Mouse (Mus musculus): ENCODE measurements around the gene Zfp821. TPM values are rescaled to one million over a fixed set of nuclear protein-coding genes. Genes with fewer than 3 reads are reported as not detected.

Gene Zfp821
- 10 to 100 TPM; 44.6 to 46.8 TPM for total RNA-seq (2021)

DNA sequence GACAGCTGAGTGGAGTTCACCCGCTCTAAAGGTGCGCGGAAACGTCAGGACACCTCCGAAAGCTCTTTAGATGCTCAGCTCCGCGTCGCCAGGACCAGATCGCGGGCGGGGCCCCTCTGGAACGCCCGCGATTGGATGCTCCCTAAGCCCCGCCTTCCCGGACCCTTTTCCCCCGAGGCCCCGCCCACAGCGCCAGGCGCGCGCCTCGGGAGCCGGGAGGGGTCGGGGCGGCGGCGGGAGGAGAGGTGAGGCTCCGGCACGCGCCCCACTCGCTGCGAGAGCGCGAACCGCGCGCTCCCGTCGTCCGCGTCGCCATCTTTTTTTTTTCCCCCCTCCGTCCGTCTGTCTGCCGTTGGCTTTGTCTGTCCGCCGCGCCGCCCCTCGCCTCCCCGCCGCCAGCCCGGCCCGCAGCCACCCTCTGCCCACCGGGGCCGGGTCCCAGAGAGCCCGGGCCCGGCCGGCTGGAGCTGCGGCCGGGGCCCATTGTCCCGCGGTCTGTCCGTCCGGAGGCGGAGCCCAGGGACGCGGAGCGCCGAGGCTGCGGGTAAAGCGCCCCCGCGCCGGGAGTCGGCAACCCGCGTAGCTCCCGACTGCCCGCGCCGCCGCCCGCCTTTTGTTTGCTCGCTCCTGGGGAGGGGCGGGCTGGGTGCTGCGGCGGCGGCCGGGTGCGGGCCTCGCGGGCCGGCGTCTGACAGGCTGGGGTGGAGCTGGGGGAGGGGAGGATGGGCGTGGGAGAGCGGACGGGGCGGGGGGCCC, at the start of gene Zfp821:
Gene Zfp821, plus strand, starts transcription at position 227 of the 756 bp plus-strand sequence.
- peak; percentile 92 to 93 for DNase-seq

DNA sequence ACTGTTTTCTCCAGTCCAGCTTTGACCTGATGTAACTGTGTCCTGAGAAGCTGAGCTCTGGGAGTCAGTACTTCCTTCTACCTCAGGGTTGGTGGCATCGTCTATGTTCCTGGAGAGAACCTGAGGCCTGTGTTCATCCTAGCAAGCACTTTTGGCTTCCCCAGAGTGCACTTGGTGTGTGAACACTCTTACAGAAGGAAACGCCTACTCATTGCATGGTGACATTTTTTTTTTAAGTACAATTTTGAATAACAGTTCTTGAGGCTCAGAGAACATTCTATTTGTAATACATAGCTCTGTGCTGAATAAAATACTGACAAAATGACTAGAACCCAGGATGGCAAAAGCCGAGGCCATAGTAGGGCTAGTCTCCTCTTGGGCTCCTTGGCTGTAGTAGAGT, 48.5 kb upstream of the Zfp821 start:
- no peak for DNase-seq

DNA sequence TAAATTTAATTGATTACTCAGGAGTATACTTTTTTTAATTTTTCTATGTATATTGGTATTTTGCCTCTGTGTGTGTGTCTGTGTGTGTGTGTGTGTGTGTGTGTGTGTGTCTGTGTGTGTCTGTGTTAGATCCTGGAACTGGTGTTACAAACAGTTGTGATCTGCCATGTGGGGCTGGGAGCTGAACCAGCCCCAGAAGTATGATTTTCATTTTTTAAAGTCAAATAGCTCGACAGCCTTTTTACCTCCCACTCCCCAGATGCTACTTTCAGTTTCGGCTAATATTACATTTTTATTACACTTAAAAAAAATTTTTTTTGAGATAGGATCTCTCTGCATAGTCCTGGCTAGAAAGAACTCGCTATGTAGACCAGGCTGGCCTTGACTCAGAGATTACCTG, 43.0 kb upstream of the Zfp821 start:
- peak; percentile 34 to 40 for DNase-seq

DNA sequence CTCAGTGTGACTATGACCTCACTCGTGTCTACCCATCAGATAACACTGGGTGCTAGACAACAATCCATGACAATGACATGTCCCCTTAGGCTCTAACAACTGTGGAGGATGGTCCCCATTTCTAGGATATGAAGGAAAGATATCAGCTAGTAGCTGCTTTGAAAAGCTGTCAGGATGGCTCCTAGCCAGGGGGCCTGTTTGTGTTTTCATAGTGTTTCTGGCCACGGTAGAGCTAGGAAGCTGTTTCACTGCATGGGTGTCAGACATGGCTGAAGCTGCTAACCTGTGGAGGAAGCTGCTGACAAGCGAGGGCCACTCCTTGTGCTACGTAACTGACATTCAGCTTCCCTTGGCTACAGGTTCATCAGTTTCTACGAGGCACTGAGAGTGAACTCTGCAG, 38.7 kb upstream of the Zfp821 start:
- peak in 1 of 2 experiments; percentile 27 for DNase-seq

DNA sequence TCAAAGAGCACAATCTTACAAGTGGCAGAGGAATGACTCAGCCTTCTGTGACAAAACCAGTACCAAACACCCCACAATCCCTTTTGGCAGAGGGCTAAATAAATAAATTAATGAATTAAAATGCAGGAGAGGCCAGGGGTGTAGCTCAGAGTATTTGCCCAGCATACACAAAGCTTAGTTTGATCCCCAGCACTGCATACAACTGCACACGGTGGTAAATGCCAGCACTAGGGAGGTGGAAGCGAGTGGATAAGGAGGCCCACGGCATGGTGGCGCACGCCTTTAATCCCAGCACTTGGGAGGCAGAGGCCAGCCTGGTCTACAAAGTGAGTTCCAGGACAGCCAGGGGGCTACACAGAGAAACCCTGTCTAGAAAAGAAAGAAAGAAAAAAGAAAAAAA, 32.7 kb upstream of the Zfp821 start:
- no peak for DNase-seq

DNA sequence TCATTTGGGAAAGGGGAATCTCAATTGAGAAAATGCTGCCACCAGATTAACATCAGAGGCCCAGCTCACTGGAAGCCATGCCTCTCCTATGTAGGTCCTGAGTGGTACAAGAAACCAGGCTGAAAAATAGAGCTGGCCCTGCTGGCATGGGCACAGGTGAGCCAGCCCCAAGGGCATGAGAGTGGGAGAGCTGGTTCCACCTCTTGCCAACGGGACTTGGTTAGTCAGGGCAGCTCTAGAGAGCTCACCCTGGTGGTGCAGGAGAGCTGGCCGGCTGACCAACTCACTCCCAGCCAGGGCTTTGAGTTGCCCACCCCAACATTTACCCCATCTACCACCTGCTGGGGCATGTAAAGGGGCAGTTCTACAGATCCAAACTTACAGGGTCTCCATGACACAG, 31.8 kb upstream of the Zfp821 start:
- no peak for DNase-seq

DNA sequence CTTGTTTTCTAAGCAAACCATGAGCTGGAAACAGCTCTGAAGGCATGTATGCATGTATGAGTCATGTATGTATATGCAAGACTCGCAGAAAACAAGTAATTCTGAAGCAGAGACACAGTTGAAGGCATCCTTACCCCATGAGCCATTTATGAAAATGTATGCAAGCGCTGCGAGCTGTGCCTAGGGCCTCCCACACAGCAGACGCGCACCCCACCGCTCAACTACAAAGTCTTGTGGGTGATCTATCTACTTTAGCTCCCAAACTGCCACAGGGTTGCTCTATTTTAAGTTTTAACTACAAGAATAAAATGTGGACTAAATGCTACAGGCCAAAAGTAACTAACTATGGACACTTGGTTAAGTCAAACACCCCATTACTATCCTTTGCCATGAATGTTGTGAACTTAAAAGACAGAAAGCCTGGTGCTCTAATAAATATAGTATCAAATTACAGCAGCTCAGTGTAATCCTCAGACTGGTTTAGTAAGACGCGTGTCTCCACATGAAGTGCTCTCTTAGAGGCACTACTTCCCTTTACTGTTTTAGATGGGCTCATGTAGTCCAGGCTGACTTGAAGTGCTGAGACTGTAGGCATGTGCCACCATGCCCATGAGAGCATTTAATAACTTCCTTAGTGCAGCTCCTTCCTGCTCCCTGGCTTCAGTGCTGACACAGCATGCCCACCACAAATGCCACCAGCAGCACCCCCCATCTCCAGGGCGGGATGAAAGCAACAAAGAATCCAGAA, 29.3 kb upstream of the Zfp821 start:
- peak; percentile 52 to 62 for DNase-seq

DNA sequence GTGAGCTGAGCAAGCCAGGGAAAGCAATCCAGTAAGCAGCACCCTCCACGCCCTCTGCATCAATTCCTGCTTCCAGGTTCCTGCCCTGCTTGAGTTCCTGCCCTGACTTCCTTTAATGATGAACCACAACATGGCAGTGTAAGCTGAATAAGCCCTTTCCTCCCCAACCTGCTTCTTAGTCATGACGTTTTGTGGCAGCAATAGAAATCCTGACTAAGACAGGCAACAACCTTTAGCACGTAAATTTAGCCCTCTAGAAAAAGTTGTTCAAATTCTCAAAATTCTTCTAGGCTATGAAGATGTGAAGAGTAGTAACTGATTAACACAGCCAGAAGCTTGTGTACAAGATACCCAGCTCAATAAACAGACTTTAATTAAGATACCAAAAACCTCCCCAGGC, 23.8 kb upstream of the Zfp821 start:
- no peak for DNase-seq

DNA sequence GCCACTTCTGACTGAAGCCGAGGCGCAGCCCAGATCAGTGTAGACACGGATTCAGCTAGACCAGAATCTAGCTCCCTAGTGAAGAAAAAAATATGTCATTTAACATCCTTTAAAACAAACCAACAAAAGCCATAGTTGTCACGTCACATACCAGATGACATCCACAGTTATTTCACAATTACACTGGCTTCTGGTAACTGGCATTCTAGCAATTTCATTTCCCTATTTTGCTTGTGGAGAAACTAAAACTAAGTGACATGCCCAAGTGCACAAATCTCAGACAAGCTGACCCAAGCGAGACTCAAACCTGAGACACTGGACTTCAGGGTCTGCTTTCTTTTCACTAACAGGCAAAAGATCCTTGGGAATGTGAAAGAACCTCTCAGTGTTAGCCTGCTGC, 23.2 kb upstream of the Zfp821 start:
- DNase-seq: no peak

DNA sequence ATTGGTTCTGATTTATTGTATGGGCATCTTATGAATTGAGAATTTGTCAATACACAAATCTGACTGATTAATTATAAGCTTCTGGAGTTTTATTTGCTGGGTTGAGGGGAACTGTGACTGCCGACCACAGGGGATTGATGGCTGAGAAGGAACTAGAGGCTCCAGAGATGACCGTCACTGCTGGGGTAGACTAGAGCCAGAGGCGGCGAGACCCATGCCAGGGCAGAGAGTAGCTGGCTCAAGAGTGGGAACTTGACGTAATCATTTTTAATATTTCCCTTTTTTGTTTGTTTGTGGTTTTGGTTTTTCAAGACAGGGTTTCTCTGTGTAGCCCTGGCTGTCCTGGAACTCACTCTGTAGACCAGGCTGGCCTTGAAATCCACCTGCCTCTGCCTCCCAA, 18.1 kb upstream of the Zfp821 start:
- no peak for DNase-seq

DNA sequence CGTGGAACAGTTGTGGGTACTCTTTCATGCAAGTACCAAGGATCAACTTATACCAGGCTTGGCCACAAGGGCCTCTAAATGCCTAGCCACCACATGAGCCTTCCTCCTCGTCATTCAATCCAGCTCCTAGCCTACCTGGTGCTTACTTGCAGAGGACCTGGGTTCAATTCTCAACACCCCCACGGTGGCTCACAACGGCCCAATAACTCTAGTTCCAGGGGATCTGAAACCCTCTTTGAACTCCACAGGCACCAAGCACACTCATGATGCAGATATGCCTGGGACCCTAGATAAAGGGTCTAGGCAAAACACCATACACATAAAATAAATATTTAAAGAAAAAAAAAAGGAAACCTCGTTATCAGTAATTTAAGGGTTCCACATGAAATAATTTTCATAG, 13.6 kb upstream of the Zfp821 start:
- DNase-seq: no peak

DNA sequence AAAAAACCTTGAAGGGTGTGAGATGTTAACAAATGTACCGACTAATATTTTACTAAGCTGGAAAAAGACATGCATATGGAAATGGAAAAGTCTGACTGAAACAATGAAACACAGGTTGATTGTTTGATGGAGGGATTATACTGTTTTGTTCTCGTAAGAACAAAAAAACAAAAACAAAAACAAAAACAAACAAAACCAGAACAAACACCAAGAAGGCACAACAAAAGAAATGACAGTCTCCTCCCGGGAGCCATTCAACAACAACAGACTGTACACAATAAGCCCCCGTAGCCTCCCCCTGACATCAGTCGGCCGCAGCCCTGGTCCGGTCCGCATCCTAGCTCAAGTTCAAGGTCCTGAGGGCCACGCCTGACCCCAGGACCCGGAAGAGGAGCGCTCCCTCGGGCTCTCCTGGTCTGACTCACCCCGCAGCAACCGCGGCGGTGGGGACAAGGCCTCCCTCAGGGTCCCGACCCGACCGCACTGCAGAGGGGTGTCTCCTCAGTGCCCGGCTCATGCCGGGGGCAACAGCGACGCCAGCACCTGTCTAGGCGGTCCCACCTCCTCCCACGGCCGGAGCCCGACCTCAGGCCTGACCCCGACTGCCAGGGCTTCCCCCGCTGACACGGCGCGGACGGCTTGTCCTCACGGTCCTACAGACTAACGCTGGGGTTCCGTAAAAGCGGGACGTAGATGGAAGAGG, 12.8 kb upstream of the Zfp821 start:
- no peak for DNase-seq

DNA sequence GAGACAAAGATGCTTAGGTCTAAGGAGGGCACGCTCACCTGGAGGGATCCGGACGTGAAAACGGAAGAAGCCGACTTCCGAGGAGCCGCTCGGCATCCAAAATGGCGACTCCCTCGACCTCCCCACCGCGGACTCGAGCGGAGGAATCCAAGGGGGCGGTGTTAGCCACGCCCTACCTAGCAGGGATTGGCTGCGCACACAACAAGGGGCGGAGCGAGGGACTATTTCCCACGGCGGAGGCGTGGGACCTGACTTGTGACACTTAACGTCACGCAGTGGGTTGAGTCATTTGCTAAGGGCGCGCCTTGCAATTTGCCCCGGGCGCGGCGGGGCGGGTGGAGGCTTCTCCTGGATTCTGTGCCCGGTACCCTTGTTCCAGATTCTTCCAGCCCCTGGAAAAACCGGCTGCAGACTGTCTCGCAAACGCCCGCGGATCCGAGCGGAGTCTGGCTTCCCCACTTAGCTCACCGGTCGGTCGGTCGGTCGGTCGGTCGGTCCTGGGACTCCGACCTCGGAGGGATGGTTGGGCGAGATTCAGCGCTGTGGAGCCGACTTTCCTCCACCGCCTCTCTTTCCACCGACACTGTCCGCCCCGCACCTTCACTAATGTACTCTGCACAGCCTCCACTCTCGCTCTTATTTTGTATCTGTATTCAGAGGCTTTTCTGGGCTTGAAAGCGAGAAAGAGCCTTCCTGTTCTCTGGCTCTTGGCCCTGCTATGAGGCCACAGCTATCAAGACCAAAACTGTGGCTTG, 12.0 kb upstream of the Zfp821 start, which contains the start of gene Ist1:
Gene Ist1, minus strand, starts transcription at position 115 of the 755 bp plus-strand sequence.
- peak; percentile 97 for DNase-seq

DNA sequence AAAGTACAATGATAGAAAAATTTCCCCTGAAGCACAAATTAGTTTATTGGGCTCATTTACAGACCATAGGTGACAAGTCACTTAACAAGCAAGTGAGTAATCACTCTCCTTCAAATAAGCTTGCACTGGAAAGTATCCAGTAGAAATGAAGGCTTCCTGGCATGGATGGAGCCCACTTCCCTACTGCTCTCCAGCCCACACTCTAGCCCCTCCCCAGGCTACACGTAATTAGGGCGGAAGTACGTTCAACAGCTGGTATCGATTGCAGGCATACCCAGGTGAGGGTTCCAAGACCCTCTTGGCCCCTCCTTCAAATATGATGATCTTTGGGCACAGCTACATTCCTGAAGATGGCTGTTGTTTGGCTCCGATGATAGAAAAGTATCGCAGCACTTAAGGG, 11.2 kb upstream of the Zfp821 start:
- DNase-seq: no peak

DNA sequence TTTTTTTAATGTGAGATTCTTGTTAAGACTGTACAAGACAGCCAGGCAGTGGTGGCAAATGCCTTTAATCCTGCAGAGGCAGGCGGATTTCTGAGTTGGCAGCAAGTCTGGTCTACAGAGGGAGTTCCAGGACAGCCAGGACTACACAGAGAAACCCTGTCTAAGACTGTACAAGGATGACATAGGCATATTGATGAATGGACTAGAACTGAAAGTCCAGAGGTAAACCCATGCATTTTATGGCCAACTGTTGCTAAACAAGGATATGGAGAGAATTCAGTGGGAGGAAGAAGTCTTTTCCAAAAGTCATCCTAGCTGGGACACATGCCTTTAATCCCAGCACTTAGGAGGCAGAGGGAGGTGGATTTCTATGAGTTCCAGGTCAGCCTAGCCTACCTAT, 7.6 kb upstream of the Zfp821 start:
- DNase-seq: no peak

DNA sequence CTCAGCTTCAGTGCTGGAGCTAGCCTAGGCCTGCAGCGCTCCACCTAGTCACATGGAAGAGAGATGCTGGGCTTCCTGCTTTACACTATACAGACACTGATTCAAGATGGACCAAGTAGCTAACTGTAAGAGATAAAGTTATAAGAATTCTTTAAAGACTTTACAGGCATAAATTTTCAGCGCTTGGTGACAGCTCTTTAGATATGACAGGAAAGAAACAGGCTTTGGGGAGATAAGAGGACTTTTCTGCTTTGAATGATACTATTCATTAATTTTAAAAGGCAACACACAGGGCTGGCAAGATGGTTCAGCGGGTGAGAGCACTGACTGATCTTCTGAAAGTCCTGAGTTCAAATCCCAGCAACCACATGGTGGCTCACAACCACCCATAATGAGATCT, 6.9 kb upstream of the Zfp821 start:
- no peak for DNase-seq

DNA sequence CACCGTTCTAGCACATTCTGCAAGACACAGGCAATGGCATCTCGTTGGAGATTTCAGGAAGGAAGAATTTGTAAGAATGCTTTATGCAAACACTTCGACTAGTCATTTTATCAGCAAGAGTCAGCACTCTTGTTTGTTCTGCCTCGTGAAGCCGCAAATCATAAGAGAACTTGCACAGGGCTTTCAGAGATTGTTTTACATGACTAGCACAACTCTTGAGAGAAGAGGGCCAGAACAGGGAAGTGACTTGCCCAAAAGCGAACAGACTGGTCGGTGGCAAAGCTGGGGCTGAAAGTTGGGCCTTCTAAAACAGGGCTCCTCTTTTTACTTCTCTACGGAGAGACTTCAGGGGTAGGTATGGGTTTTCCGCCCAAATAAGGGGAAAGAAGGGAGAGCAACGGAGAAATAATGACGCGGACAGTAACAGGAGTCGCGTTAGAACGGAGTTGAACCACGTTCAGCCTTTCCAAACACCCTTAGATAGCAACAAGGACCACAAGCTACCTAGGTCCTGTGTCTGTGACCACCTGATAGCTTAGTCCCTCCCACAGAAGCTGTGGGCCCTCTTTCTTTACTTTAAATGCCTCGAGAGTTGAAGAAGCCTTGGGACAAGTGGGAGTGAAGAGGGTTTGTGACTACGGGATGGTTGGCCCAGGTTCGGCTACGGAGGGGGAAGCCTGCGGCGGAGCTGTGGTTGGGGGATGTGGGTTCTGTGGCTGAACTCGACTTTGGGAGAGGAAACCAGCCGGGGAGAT, 604 bp upstream of the Zfp821 start:
- DNase-seq: no peak

DNA sequence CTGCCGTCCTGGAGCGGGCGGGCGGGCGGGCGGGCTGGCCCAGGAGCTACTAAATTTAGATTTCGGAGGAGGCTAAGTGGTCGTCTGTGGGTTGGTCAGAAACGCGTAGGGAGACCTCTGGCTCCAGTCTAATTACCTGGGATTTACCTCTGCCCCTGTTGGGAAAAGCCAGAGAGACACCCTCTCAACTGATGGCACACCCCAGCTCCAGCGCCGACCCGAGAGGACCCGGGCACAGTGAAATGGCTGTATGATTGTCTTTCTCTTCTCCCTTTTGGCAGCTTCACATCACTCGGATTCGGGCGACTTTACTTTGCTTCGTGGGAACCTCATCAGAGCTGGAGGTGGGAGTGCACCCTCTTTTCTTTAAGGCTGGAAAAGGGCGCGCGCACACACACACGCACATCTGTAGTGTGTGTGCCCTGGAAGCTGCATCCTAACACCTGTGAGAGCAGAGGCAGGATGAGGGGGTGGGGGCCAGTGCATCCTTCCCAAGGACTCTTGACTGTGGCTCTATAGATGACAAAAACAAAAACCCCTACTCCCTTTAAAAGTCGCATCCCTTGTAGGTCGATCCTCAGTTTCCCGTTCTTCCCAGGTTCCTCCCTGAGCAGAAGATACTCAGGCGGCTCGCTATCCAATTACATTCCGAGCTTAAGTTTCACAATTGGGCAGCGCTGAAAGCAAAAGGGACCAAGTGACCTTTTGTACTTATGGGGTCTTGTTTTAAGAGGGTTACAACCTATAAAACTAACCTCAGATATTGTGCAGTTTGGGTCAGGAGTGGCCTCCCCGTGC, 929 bp downstream of the Zfp821 start:
- no peak for DNase-seq

DNA sequence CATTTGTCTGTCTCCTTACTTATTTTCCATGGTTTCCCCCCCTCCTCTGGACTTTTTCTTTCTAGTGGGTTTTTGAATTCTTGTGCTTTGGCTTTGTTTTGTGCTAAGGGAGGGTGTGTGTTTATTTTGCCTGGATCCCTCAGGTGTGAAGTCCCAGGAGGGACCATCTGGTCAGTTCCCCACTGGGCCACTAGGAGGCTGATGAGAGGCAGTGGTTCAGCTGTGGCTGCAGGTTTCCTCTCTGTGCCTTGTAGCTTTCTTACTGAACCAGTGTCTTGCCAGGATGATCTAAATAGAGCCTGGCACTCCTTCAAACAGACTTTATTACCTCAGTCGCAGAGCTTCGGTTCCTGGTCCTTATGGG, 1.5 kb downstream of the Zfp821 start:
- peak; percentile 51 to 60 for DNase-seq

DNA sequence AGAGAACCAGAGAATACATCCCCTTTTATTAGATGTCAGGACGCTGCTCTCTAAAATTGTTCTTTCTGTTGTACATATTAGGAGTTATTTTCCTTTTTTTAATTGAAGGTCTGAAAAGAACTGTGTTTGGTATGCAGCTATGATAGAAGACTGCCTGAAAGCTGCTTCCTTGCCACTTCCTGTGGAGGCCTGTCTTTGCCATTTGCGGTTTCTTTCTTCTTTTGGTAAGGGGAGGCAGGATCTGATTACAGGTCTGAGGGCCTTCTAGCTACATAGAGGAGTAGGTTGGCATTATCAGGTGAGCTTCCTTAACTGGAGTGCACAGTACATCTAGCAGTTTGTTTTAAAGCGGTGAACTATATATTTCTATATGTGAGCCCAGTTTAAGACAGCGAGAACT, 2.6 kb downstream of the Zfp821 start:
- no peak for DNase-seq

DNA sequence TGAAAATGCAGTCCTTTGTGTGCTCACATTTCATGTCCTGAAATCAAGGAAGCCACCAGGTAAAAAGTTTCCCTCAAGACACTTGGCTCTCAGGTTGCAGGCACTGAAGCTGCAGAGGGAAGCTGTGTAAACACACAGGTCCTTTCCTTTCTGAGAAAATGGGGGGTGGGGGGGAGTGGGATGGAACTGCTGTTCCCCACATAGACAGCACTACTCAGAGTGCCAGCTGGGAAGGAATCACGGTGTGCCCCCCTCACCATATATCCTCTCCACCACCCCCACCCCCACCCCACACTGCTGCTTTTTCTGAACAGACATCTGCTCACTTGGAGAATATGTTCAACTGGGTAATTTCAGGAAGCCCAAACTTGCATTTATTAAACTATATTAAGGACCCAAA, 7.2 kb downstream of the Zfp821 start:
- DNase-seq: no peak
